Mouse (Mus musculus): Measurements from ENCODE around the gene Ppil6. TPM values are rescaled to one million over a fixed set of nuclear protein-coding genes. Genes with fewer than 3 reads are reported as not detected.

Ppil6 gene
- polyA plus RNA-seq, 1 experiment from 2014 or later: 6.4 TPM

DNA sequence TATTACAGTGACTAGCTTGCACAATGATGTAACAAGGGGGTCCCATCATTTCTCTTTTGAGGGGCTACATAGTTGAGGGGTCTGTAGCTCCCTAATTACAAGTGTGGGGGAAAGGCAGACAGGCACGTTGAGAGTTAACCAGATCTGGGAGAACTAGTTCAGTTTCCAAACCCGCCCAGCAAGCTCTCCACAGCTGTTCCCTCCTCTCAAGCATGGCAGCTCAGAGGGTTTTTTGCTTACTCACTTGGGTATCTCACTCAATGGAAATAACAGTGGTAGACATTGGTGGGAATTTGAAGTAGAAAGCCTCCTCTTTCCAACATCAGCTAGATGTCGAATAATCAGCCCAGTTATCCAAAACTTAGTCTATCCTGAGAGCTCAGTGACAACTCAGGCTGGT is 64.8 kb downstream of the Ppil6 start:
- no peak for ATAC-seq
- in situ Hi-C loops (cut with MboI; ENCODE audit: low pct_unique_long_range_greater_than_20kb): no loop called here
- ChIA-PET POLR2A (interaction anchor here (0.8 to 1.1 kb wide), 2 partner anchors 11 to 16 kb away, joined by 3 to 5 read pairs; no protein-coding TSS in a partner anchor), CTCF (no interaction called here)
- H3K27me3 ChIP-seq: no peaks in the 10 kb centered on the region
- TF ChIP-seq CTCF (IDR thresholded peaks at IDR 0.05): no peak
- DNase-seq (ENCODE audit: low read depth, low spot score): no peak

- in situ Hi-C loops (cut with MboI; ENCODE audit: low pct_unique_long_range_greater_than_20kb): no loop called here
- ATAC-seq (no peak), DNase-seq (ENCODE audit: low read depth, low spot score) (no peak)
- ChIA-PET POLR2A (no interaction called here), CTCF (no interaction called here)
- no peaks in the 10 kb centered on the region for H3K27me3 ChIP-seq
- no peak for TF ChIP-seq CTCF (IDR thresholded peaks at IDR 0.05)
These were observed 68.2 kb downstream of the Ppil6 start for GRCm38 (mm10) chr10:41558401-41558800.

DNA sequence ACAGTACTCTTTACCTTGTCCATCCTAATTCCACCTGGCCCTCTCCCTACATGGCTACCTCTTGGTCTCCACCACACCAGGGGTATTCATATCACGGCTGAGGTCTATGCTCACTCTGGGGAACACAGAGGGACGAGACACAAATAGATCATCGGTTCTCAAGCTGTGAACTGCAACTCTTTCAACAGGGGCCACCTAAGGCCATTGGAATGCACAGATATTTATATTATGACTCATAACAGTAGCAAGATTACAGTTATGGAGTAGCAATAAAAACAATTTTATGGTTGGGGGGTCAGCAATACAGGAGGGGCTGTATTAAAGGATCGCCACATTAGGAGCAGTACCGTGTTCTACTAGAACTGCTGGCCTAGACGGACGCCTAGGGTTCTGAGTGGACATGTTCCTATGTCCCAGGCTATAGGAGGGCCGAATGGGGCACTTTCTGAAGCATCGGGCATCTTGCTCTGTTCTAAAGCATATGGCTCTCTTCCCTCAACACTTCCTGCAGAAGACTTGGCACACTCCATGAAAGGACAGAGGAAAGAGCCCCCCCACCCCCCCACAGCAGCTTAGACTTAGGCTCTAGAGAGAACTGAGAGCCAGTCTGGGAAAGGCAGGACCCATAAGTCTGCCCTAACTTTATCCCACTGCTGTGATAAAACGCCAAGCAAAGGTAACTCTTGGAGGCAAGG is 71.6 kb downstream of the Ppil6 start:
- in situ Hi-C loops (cut with MboI; ENCODE audit: low pct_unique_long_range_greater_than_20kb): loop anchor here (5.0 kb wide), 1 partner anchor 40 kb away; no protein-coding TSS in a partner anchor
- TF ChIP-seq CTCF (IDR thresholded peaks at IDR 0.05): no peak
- ATAC-seq (no peak), DNase-seq (ENCODE audit: low read depth, low spot score) (no peak)
- H3K27me3 ChIP-seq: no peaks in the 10 kb centered on the region
- ChIA-PET POLR2A (no interaction called here), CTCF (no interaction called here)

Other genes starting within 250 kb of the Ppil6 start
- 17.1 TPM for gene Fig4, start 187.2 kb upstream of the Ppil6 start, polyA plus RNA-seq (2021)
- gene Ak9, start 186.5 kb upstream of the Ppil6 start, polyA plus RNA-seq (2021): 0.09 TPM
- gene Zbtb24, start 40.1 kb upstream of the Ppil6 start, polyA plus RNA-seq (2021): 17.8 TPM
- gene Mical1, start 14.1 kb upstream of the Ppil6 start, polyA plus RNA-seq (2021): 16.6 TPM
- 43.7 TPM for gene Smpd2, start 70 bp upstream of the Ppil6 start, polyA plus RNA-seq (2021)
- gene Cd164, start 29.0 kb downstream of the Ppil6 start, polyA plus RNA-seq (2021): 433 TPM
- 1.7 TPM for gene Ccdc162, start 226.2 kb downstream of the Ppil6 start, polyA plus RNA-seq (2021)